Mouse (Mus musculus): Measurements from ENCODE around the gene Gc.

DNA sequence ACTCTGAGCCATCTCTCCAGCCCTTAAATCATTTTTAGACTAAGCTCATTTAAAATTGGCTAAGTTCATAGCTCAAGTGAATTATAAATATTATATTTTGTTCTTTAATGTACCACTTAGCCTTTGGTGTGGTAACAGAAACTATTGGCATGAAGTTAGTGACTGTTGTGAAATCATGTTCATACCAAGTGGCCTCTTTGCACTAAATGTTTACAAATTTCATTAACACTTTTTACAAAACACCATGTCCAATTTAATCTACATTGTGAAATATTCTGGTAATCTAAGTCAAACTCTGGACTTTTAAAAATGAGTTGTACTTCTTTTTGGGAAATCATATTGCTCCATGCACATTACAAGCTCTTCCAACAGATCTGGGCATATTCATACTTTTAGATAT lies 6.9 kb downstream of the Gc start:
- no peak for TF ChIP-seq GATA1 (IDR thresholded peaks at IDR 0.05; ENCODE audit: low read length)
- no peak for TF ChIP-seq TAL1 (IDR thresholded peaks at IDR 0.05; ENCODE audit: low read length)
